Mouse (Mus musculus) heart, adult 2 months (tissue): ENCODE results near the gene Pdpk1. TPM values are rescaled to one million over a fixed set of nuclear protein-coding genes. Genes with fewer than 3 reads are reported as not detected.
A peak's percentile ranks its signal among the peaks of the same experiment; 100 is the strongest.

ENCODE experiments used
- DNase-seq, 2 experiments: peaks; one replicate each; pipeline ENCODE4 v3.0.0; 2021
- H3K27ac ChIP-seq: fragments of 200-600 bp; 2 replicates; pipeline ENCODE4 v1.8.1; 2022
- H3K27me3 ChIP-seq: fragments of 200-500 bp; 2 replicates; pipeline ENCODE4 v1.6.1; 2012; ENCODE audit warnings: mild to moderate bottlenecking, low read length, inconsistent platforms, mixed read lengths; ENCODE audit not compliant: control insufficient read depth, insufficient read depth
- H3K36me3 ChIP-seq: fragments of 200-500 bp; 2 replicates; pipeline ENCODE4 v1.6.1; 2012; ENCODE audit warnings: low read length, inconsistent platforms; ENCODE audit not compliant: control insufficient read depth, insufficient read depth
- H3K4me1 ChIP-seq: fragments of 200-500 bp; 2 replicates; pipeline ENCODE4 v1.6.1; 2011; ENCODE audit warnings: low read length; ENCODE audit not compliant: control insufficient read depth, insufficient read depth
- H3K4me3 ChIP-seq: fragments of 200-600 bp; 2 replicates; pipeline ENCODE4 v1.8.1; 2022
- H3K79me2 ChIP-seq: fragments of 200-500 bp; replicated peaks from 2 replicates; pipeline ENCODE4 v1.6.1; 2012; ENCODE audit warnings: mild to moderate bottlenecking, inconsistent platforms, low read length, moderate library complexity, mixed read lengths; ENCODE audit not compliant: control insufficient read depth, insufficient read depth
- H3K9ac ChIP-seq: fragments of 200-500 bp; 2 replicates; pipeline ENCODE4 v1.6.1; 2012; ENCODE audit warnings: low read depth, mild to moderate bottlenecking, control low read depth, inconsistent platforms, low read length, mixed read lengths
- CTCF ChIP-seq: fragments of 200-600 bp; IDR thresholded peaks from 2 replicates; pipeline ENCODE4 v1.8.1; 2022; ENCODE audit warnings: antibody characterized with exemption, mild to moderate bottlenecking, moderate library complexity
- EP300 ChIP-seq: fragments of 200-500 bp; IDR thresholded peaks from 2 replicates; pipeline ENCODE4 v1.6.1; 2011; ENCODE audit warnings: low read depth, low read length, control low read depth; ENCODE audit not compliant: insufficient read depth
- POLR2A ChIP-seq: fragments of 200-500 bp; IDR thresholded peaks from 2 replicates; pipeline ENCODE4 v1.6.1; 2011; ENCODE audit warnings: mild to moderate bottlenecking, low read depth, low read length, control low read depth; ENCODE audit not compliant: insufficient read depth
- WGBS: fragments of 180-500 bp; shearing (Covaris S2); methylation state at CpG from one replicate; pipeline ENCODE4 v1.1.7; 2018; 5-methylcytosine and 5-hydroxymethylcytosine counted together
- intact Hi-C: fragments of 180-260 bp; cut with DNase I; formaldehyde crosslinking; loops from one replicate; pipeline ENCODE4 v1.15.1; 2025
- polyA plus RNA-seq: library from polyadenylated mRNA; depleted of rRNA; stranded (reverse); fragments of >200 nt; gene quantifications from 2 replicates; pipeline ENCODE4 v1.2.3, GENCODE M21; 2012
- total RNA-seq, 2 experiments: library from RNA; stranded (reverse); gene quantifications; 2 replicates each; pipeline ENCODE4 v1.2.3; 2021

Pdpk1 gene
- total and polyA plus RNA-seq, 3 experiments, result 10.4 to 49.1 (median 42.5) TPM

DNA sequence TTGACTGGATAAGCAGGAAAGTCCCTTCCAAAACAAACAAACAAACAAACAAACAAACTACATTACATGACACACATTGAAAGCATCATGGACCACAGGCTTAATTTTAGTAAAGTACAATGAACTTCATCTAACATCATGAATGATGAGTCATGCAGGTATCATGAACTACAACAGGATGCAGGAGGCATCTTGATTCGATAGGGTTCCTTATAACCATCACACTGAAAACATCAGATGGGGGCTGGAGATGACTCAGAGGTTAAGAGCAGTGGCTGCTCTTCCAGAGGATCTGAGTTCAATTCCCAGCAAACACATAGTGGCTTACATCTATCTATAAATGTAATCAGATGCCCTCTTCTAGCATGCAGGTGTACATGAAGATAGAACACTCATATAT, 23.1 kb downstream of the Pdpk1 start:
- H3K9ac ChIP-seq, result no peak overlapping the region
- DNase-seq, result no peak
- intact Hi-C loops, result no loop called here
- 46% methylated on average over 1 of the region's 1 CpGs for WGBS
- peaks cover 10% of the 10 kb centered on the region for H3K36me3 ChIP-seq
- H3K27ac ChIP-seq, result no peak overlapping the region
- H3K27me3 ChIP-seq, result no peaks in the 10 kb centered on the region
- H3K4me1 ChIP-seq, result peaks cover 4% of the 10 kb centered on the region
- H3K79me2 ChIP-seq, result peaks cover 10% of the 10 kb centered on the region
- TF ChIP-seq CTCF (no peak), POLR2A (no peak), EP300 (no peak)
- no peak overlapping the region for H3K4me3 ChIP-seq

DNA sequence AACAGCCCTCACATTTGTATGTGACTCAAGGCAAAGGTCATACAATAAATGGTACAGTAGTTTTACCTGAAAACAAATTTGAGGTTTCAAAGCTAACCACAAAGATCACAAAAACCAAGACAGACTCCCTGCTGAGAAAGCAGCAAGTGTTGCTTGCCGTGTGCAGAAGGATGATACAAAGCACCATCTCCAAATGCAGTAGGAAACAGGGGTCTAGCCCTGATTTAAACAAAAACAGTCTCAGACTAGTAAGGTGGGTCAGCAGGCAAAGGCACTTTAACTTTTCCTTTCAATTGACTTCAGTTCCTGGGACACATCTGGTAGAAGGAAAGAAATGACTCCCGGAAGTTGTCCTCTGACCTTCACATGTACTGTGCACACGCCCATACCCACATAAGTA, 23.9 kb downstream of the Pdpk1 start:
- 59% methylated on average over 3 of the region's 3 CpGs for WGBS
- no peaks in the 10 kb centered on the region for H3K27me3 ChIP-seq
- H3K4me1 ChIP-seq, result peaks cover 4% of the 10 kb centered on the region
- no peak overlapping the region for H3K9ac ChIP-seq
- H3K79me2 ChIP-seq, result peaks cover 13% of the 10 kb centered on the region
- H3K27ac ChIP-seq, result no peak overlapping the region
- H3K36me3 ChIP-seq, result peaks cover 10% of the 10 kb centered on the region
- intact Hi-C loops, result no loop called here
- no peak overlapping the region for H3K4me3 ChIP-seq
- no peak for DNase-seq
- TF ChIP-seq CTCF (no peak), POLR2A (no peak)

- Histone ChIP-seq H3K27ac (no peak overlapping the region), H3K4me1 (peaks cover 9% of the 10 kb centered on the region), H3K4me3 (no peak overlapping the region), H3K36me3 (peaks cover 9% of the 10 kb centered on the region), H3K9ac (no peak overlapping the region), H3K79me2 (peaks cover 17% of the 10 kb centered on the region), H3K27me3 (no peaks in the 10 kb centered on the region)
- intact Hi-C loops, result no loop called here
- DNase-seq, result no peak
- TF ChIP-seq POLR2A, result no peak
- TF ChIP-seq CTCF, result no peak
- TF ChIP-seq EP300, result no peak
- WGBS, result 66% methylated on average over 3 of the region's 3 CpGs
Measured at GRCm38 (mm10) chr17:24119446-24119845, 31.3 kb downstream of the Pdpk1 start.

- H3K4me1 ChIP-seq, result peaks cover 11% of the 10 kb centered on the region
- no peak overlapping the region for H3K9ac ChIP-seq
- H3K27ac ChIP-seq, result no peak overlapping the region
- no peak overlapping the region for H3K4me3 ChIP-seq
- peaks cover 5% of the 10 kb centered on the region for H3K79me2 ChIP-seq
- WGBS, result 85% methylated on average over 4 of the region's 4 CpGs
- intact Hi-C loops, result no loop called here
- H3K36me3 ChIP-seq, result peaks cover 15% of the 10 kb centered on the region
- no peaks in the 10 kb centered on the region for H3K27me3 ChIP-seq
- TF ChIP-seq POLR2A, result no peak
- no peak for TF ChIP-seq CTCF
- TF ChIP-seq EP300, result no peak
- DNase-seq, result no peak
Measured at GRCm38 (mm10) chr17:24113031-24113430, 37.7 kb downstream of the Pdpk1 start.

GRCm38 (mm10) chr17:24111256-24111655, 39.5 kb downstream of the Pdpk1 start:
- TF ChIP-seq CTCF (no peak), POLR2A (no peak), EP300 (no peak)
- 18% methylated on average over 1 of the region's 1 CpGs for WGBS
- Histone ChIP-seq H3K9ac (no peak overlapping the region), H3K4me3 (no peak overlapping the region), H3K27me3 (no peaks in the 10 kb centered on the region), H3K36me3 (peaks cover 12% of the 10 kb centered on the region), H3K27ac (no peak overlapping the region), H3K79me2 (peaks cover 5% of the 10 kb centered on the region), H3K4me1 (peaks cover 7% of the 10 kb centered on the region)
- intact Hi-C loops, result no loop called here
- DNase-seq, result no peak

- DNase-seq, result peak in 1 of 2 experiments; percentile 37
- H3K4me1 ChIP-seq, result peaks cover 3% of the 10 kb centered on the region
- no peak overlapping the region for H3K4me3 ChIP-seq
- no peaks in the 10 kb centered on the region for H3K27me3 ChIP-seq
- peak overlapping the region; percentile 59 for H3K27ac ChIP-seq
- no peak for TF ChIP-seq CTCF
- no peak for TF ChIP-seq POLR2A
- TF ChIP-seq EP300, result no peak
- no peak overlapping the region for H3K9ac ChIP-seq
- WGBS, result 15% methylated on average over 1 of the region's 1 CpGs
- H3K36me3 ChIP-seq, result peaks cover 12% of the 10 kb centered on the region
- intact Hi-C loops, result no loop called here
- H3K79me2 ChIP-seq, result no peaks in the 10 kb centered on the region; the same call in none of the 2 replicates
Measured at GRCm38 (mm10) chr17:24108896-24109295, 41.8 kb downstream of the Pdpk1 start.
